Mouse (Mus musculus): ENCODE measurements around the gene Lmntd1. TPM values are rescaled to one million over a fixed set of nuclear protein-coding genes. Genes with fewer than 3 reads are reported as not detected.
A peak's percentile ranks its signal among the peaks of the same experiment; 100 is the strongest.

Lmntd1 gene
- polyA plus RNA-seq, 1 experiment from 2014 or later, result 0.11 TPM

DNA sequence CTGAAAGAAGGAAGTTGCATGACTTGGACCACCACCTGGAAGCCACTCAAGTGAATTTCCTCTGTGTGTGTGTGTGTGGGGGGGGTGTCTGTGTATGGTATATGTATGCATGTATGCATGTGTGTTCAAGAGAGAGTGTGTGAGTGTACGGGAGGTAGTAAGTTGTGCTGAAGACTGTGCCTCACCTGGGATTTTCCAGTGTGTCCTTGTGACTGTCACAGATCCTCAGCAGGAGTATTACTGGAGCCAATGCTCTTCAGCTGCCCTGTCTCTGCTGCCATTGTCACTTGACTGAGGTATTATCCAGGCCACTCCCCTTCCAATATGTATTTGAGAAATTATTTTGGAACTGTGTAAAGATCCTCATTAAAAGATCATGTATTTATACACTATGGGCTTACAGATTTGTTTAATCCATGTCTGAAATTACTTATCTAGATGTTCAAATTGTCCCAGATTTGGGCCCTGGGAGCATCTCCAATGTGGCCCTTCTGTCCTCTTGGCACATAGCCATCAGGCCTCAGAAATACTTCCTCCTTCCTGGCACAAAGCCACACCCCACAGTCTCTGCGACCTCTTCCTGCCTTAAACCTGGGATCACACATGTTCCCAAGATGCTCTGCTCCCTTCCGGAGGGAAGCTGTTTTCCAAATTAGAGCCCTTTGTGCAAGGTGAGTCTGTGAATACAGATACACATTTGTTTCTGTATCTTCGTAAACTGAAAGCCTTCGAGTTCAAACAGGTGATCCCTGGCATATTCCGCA, 40.7 kb downstream of the Lmntd1 start:
- no peak overlapping the region for H3K27ac ChIP-seq (replicated peaks)
- H3K4me1 ChIP-seq, result peaks cover 3% of the 10 kb centered on the region; the same call in 1 of the 2 replicates
- no peaks in the 10 kb centered on the region for H3K36me3 ChIP-seq
- no peaks in the 10 kb centered on the region for H3K27me3 ChIP-seq (ENCODE audit: low read depth, poor library complexity, severe bottlenecking)
- H3K4me3 ChIP-seq, result no peak overlapping the region
- WGBS, result 89% methylated on average over 6 of the region's 6 CpGs
- DNase-seq (ENCODE audit: low spot score), result no peak
- H3K9me3 ChIP-seq (replicated peaks), result no peaks in the 10 kb centered on the region

DNA sequence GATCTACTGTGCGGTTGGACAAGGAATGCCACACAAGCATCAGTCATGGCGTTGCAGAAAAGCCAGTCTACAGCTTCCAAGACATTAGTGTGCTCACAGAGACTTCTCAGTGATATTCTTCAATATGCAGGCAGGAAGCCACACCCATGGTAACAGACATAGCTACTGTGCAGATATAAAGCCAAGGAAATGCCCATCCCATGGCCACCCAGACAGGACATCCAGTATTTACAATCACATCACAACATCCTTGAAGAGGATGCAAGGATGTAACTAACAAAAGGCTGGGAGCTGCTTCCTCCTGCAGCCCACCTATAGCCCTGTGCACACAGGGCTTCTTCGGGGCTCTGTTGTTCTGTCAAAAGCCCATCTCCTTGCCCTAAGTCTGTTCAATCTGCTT, 45.4 kb downstream of the Lmntd1 start:
- no peaks in the 10 kb centered on the region for H3K9me3 ChIP-seq (replicated peaks)
- H3K27me3 ChIP-seq (ENCODE audit: low read depth, poor library complexity, severe bottlenecking), result no peaks in the 10 kb centered on the region
- H3K27ac ChIP-seq (replicated peaks), result no peak overlapping the region
- 93% methylated on average over 3 of the region's 3 CpGs for WGBS
- DNase-seq (ENCODE audit: low spot score), result no peak
- no peak overlapping the region for H3K4me3 ChIP-seq
- H3K36me3 ChIP-seq, result no peaks in the 10 kb centered on the region
- H3K4me1 ChIP-seq, result peaks cover 14% of the 10 kb centered on the region

DNA sequence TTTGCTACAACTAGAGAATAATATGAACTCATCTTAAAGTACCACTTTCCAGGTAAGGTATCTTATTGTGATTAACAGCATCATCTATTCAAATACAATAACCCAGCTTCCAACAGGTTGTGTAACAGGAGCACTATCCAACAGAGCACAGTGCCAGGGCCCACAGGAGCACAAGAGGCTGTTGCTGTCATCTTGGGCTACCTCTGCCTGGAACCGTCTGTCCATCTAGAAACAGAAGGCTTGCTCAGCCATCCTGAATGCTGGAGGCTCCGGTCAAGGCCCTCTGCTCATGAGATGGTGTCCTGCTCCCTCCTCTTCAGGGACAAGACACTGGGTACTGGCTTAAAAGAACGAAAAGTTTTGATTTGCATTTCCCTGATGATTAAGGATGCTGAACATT, 46.3 kb downstream of the Lmntd1 start:
- no peak overlapping the region for H3K4me3 ChIP-seq
- no peak for DNase-seq (ENCODE audit: low spot score)
- no peaks in the 10 kb centered on the region for H3K9me3 ChIP-seq (replicated peaks)
- H3K4me1 ChIP-seq, result peaks cover 14% of the 10 kb centered on the region
- 92% methylated on average over 3 of the region's 3 CpGs for WGBS
- H3K36me3 ChIP-seq, result no peaks in the 10 kb centered on the region
- H3K27me3 ChIP-seq (ENCODE audit: low read depth, poor library complexity, severe bottlenecking), result no peaks in the 10 kb centered on the region
- H3K27ac ChIP-seq (replicated peaks), result no peak overlapping the region

DNA sequence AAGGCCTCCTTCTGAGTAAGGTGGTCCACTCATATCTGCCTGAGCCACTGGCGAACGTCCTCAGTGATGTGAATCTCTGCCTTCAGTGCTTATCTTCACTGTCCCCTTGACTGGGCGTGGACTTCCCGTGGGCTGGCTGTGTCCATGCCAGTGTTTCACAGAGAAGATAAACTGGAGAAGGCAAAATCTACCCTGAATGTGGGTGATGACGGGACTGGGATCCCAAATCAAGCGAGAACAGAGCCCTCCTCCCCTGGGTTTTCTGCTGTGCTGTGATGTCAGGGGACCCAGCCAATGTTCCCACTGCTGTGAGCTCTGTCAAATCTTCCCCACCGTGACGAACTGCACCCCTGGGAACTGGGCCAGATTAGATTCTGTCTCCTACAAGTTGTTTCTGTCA, 46.8 kb downstream of the Lmntd1 start:
- Histone ChIP-seq H3K4me3 (no peak overlapping the region), H3K9me3 (replicated peaks) (no peaks in the 10 kb centered on the region), H3K27ac (replicated peaks) (no peak overlapping the region), H3K27me3 (ENCODE audit: low read depth, poor library complexity, severe bottlenecking) (no peaks in the 10 kb centered on the region), H3K36me3 (no peaks in the 10 kb centered on the region), H3K4me1 (peaks cover 14% of the 10 kb centered on the region)
- no peak for DNase-seq (ENCODE audit: low spot score)
- WGBS, result 80% methylated on average over 8 of the region's 8 CpGs

DNA sequence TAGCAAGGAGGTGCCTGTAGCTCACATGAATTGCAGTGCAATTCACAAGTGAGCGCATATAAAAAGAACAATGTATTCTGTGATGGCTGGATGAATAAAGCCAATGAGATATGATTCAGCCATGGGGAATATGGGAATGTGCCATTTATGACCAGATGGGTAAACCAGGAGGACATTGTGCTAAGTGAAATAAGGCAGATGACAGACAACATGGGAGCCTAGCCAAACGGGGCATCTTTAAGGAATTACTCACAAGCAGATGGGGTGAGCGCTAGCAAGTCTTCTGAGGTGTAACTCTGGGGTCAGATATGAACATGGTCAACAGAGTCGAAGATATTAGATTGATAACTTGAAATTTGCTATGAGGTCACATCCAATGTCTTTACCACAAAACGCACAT, 48.5 kb downstream of the Lmntd1 start:
- no peaks in the 10 kb centered on the region for H3K36me3 ChIP-seq
- DNase-seq (ENCODE audit: low spot score), result no peak
- H3K27me3 ChIP-seq (ENCODE audit: low read depth, poor library complexity, severe bottlenecking), result no peaks in the 10 kb centered on the region
- WGBS, result 96% methylated on average over 5 of the region's 5 CpGs
- no peak overlapping the region for H3K27ac ChIP-seq (replicated peaks)
- H3K4me3 ChIP-seq, result no peak overlapping the region
- peaks cover 14% of the 10 kb centered on the region for H3K4me1 ChIP-seq
- no peaks in the 10 kb centered on the region for H3K9me3 ChIP-seq (replicated peaks)

DNA sequence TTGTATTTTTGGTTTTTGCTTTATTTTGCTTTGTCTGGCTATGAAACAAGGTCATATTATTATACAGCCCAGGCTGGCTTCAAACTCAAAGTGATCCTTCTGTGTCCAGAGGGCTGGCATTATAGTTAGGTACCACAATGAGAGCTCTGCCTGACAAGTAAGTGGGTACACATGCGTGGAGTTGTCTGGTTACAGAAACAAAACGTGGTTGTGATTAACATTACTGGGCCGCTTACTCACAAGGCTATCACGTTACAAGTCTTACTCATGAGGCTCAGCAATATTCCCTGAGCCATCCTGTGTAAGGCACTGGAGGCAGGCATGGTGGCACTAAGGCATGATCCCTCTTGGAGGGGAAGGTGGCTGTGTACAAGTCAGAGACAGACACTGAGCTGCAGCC, 49.4 kb downstream of the Lmntd1 start:
- H3K27me3 ChIP-seq (ENCODE audit: low read depth, poor library complexity, severe bottlenecking), result no peaks in the 10 kb centered on the region
- H3K4me3 ChIP-seq, result no peak overlapping the region
- H3K36me3 ChIP-seq, result no peaks in the 10 kb centered on the region
- no peak for DNase-seq (ENCODE audit: low spot score)
- no peaks in the 10 kb centered on the region for H3K9me3 ChIP-seq (replicated peaks)
- H3K27ac ChIP-seq (replicated peaks), result no peak overlapping the region
- H3K4me1 ChIP-seq, result peaks cover 14% of the 10 kb centered on the region
- WGBS, result 77% methylated on average over 4 of the region's 4 CpGs

DNA sequence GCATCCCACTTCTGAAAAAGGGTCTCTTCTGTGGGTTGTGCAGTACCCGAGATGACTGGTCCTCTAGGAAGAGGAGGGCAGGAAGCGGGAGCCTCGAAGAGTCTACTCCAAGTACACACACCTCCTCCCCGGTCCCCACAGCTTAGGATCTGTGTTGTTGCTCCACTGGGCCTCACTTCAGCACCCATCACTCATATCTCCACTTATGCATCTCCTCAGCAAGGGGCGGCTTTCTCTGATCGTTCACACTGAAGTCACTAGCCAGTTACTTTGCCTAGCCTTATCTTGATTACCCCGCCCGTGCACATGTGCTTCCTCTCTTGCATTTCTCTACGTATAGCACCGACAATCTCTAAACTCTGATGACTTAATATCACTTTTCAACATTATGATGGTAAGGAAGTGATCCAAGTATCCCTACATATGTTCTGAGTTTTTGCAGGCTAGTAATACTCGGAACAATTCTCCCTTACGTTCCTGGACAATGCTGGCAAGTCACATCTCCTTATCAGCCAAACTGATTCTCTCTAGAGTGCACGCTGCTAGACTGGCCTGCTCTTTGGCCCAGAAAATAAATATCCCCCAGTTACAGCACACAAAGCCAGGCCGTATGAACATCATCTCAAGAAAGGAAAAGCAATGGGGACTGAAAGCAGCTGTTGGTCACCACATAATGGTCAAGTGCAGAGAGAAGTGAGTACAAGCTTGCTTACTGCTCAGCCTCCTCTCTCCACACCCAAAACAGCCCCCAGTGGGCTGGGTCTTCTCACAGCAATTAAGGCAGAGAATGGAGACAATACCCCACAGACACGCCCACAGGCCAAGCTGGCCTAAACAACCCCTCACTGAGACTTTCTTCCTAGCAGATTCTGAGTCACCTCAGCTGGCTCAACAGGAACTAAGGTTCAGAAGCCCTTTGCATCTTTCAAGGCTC, 56.8 kb downstream of the Lmntd1 start:
- WGBS, result 87% methylated on average over 15 of the region's 15 CpGs
- Histone ChIP-seq H3K27ac (replicated peaks) (no peak overlapping the region), H3K27me3 (ENCODE audit: low read depth, poor library complexity, severe bottlenecking) (no peaks in the 10 kb centered on the region), H3K4me1 (peaks cover 4% of the 10 kb centered on the region), H3K4me3 (no peak overlapping the region), H3K36me3 (no peaks in the 10 kb centered on the region), H3K9me3 (replicated peaks) (no peaks in the 10 kb centered on the region)
- no peak for DNase-seq (ENCODE audit: low spot score)

DNA sequence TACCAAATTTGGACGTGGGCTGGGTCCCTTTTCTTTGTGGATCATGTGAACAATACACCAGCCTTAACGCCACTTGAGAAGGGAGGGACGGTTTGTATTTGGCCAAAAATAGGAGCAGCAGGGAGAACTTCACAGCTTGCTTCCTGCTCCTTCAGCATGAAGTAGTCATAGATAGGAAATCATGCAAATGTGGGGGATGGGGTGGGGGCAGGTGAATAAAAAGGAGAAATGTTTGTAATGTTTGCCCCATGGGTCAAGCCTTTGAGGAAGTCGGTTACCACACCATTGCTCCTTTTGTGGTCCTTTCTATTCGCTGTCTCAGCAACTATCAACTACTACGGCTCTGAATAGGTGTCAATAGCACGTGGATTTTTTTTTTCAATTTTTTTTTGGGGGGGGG, 60.9 kb downstream of the Lmntd1 start:
- H3K9me3 ChIP-seq (replicated peaks), result no peaks in the 10 kb centered on the region
- no peaks in the 10 kb centered on the region for H3K36me3 ChIP-seq
- no peak for DNase-seq (ENCODE audit: low spot score)
- no peak overlapping the region for H3K4me3 ChIP-seq
- 77% methylated on average over 7 of the region's 7 CpGs for WGBS
- H3K27ac ChIP-seq (replicated peaks), result no peak overlapping the region
- H3K4me1 ChIP-seq, result peaks cover 4% of the 10 kb centered on the region
- H3K27me3 ChIP-seq (ENCODE audit: low read depth, poor library complexity, severe bottlenecking), result no peaks in the 10 kb centered on the region

DNA sequence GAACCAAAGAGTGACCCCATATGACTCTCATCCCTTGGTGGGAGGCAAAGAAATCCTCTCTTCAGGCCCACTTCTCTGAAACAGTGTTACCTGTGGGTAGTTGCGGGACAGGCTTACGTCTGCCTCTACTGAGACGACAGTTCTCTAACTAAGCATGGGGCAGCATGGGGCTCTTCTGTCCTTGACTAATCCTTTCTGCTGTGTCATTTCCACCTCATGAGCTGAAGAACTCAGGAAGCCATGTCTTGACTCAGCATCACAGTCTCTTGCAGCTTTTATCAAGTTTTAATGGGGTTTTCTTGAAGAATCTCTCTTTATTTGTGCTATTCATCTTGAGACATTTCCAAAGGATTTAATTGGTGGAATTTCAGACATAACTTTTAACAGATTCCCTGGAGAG, 61.3 kb downstream of the Lmntd1 start:
- H3K36me3 ChIP-seq, result no peaks in the 10 kb centered on the region
- 91% methylated on average over 3 of the region's 3 CpGs for WGBS

DNA sequence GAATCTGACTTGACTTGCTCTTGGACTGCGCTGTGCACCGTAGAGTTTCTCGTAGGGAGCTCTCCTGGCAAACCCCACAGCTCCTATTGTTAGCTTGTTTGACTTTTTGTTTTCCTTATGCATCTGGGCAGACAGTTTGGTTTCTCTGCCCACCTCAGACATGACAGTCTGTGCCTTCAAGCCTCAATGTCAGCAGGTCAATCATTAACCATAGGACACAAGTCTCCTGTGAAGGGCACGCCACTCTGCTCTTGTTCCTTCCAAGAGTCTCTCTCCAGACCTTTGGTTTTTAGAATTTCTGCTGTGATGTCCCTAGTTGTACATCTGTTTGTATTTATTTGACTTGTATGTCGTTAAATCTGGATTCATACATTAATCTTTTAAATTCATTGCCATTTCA, 63.1 kb downstream of the Lmntd1 start:
- Histone ChIP-seq H3K4me3 (no peak overlapping the region), H3K9me3 (replicated peaks) (no peaks in the 10 kb centered on the region), H3K4me1 (peaks cover 6% of the 10 kb centered on the region), H3K36me3 (no peaks in the 10 kb centered on the region), H3K27ac (replicated peaks) (no peak overlapping the region), H3K27me3 (ENCODE audit: low read depth, poor library complexity, severe bottlenecking) (no peaks in the 10 kb centered on the region)
- 90% methylated on average over 5 of the region's 5 CpGs for WGBS
- DNase-seq (ENCODE audit: low spot score), result no peak

More for the DNA sequence above, 61.3 kb downstream of the Lmntd1 start:
- DNase-seq (ENCODE audit: low spot score), result no peak
- Histone ChIP-seq H3K4me3 (no peak overlapping the region), H3K9me3 (replicated peaks) (no peaks in the 10 kb centered on the region), H3K4me1 (peaks cover 4% of the 10 kb centered on the region), H3K27me3 (ENCODE audit: low read depth, poor library complexity, severe bottlenecking) (no peaks in the 10 kb centered on the region), H3K27ac (replicated peaks) (no peak overlapping the region)

DNA sequence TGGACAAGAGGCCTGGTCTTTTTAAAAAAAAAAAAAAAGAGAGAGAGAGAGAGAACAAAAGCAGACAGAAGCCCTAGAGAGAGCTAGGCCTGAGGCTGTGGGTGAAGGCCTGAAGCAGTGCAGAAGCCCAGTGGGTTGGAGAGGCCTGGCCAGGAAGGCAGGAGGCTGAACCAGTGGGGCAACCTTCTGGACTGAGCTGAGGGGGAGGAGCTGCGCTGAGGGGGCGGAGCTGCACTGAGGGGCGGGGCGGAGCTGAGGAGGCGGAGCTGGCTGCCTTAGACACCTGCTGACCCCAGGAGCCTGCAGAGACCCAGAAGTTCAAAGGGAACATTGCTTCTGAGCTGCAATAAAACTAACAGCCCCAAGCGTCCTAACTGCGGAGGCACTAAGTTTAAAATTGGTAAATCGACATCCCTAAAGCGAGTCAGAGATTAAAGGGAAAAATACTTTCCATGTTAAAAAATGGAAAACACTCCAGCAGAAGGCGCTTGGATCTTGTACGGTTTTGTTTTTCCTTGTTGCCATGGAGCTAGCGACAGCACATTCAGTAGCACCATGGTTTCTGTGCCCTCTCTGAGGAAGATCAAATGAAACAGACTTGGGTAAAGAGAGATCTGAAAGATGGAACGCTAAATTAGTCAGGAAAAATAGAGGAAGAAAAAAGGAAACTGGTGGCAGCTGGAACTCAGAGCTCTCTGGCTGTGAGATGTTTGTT, 68.0 kb downstream of the Lmntd1 start:
- Histone ChIP-seq H3K9me3 (replicated peaks) (peaks cover 11% of the 10 kb centered on the region; the same call in 1 of the 2 replicates), H3K4me3 (no peak overlapping the region), H3K27me3 (ENCODE audit: low read depth, poor library complexity, severe bottlenecking) (no peaks in the 10 kb centered on the region), H3K27ac (replicated peaks) (peak overlapping the region; percentile 55; the same call in 1 of the 2 replicates), H3K4me1 (peaks cover 26% of the 10 kb centered on the region), H3K36me3 (no peaks in the 10 kb centered on the region)
- peak; percentile 50 for DNase-seq (ENCODE audit: low spot score)
- WGBS, result 30% methylated on average over 13 of the region's 13 CpGs

DNA sequence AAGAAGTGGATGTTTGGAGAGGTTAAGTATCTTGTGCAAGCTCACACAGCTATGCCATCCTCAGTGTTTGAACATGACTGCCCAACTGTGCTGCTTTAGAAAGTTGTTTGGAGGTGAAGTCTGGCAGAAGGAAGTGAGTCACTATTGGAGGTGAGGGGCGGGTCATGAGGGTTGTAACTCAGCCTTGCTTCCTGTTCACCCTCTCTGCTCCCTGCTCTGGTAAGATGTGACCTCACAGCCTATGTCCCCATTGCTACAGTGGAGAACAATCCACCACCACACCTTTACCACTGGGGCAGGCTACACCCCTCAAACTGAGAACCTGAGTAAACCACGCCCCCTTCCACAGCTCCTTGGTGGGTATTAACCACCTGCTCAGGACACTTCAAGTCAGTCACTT, 69.3 kb downstream of the Lmntd1 start:
- Histone ChIP-seq H3K27me3 (ENCODE audit: low read depth, poor library complexity, severe bottlenecking) (no peaks in the 10 kb centered on the region), H3K27ac (replicated peaks) (0 out of 2 replicates have a peak overlapping the region, but pooled peaks have one; percentile 28), H3K9me3 (replicated peaks) (peaks cover 11% of the 10 kb centered on the region; the same call in 1 of the 2 replicates), H3K4me1 (peaks cover 27% of the 10 kb centered on the region), H3K4me3 (no peak overlapping the region), H3K36me3 (no peaks in the 10 kb centered on the region)
- 83% methylated on average over 2 of the region's 2 CpGs for WGBS
- DNase-seq (ENCODE audit: low spot score), result no peak
